Mouse (Mus musculus) thymus, adult 2 months (tissue): ENCODE results near the gene Zfpm1.

Source experiments
- CTCF ChIP-seq: fragments of 200-500 bp; IDR thresholded peaks from 2 replicates; pipeline ENCODE4 v1.5.1; 2012; ENCODE audit warnings: mild to moderate bottlenecking, control low read depth, low read length, moderate library complexity, borderline replicate concordance; ENCODE audit not compliant: control insufficient read depth, poor library complexity, insufficient read depth; ENCODE audit errors: extremely low read depth
- POLR2A ChIP-seq: fragments of 200-500 bp; IDR thresholded peaks from 2 replicates; pipeline ENCODE4 v1.6.1; 2012; ENCODE audit warnings: mild to moderate bottlenecking, low read length, control low read depth, moderate library complexity; ENCODE audit not compliant: control insufficient read depth, poor library complexity, insufficient read depth; ENCODE audit errors: extremely low read depth

DNA sequence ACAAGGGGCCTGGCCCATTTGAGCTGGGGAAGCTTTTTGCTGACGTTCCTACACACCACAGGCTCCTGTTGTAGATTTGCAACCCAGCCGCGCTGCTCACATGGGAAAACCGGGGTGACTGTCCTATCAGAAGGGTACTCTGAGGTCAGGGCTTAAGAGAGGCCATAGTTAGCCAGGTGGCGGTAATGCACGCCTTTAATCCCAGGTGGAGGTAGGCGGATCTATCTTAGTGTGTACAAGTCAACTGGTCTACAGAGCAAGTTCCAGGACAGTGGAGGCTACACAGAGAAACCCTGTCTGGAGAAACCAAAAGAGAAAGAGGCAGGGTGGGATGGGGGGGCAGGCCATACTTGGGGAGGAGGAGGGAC, 37.8 kb downstream of the Zfpm1 start:
- TF ChIP-seq CTCF (no peak), POLR2A (no peak)
